Mouse (Mus musculus): ENCODE measurements at regions not wholly inside any gene's neighbourhood (a gene's known extent, or its start where the extent isn't known, plus 50 kb on each side); places are given as distances from the start of the nearest gene placed in this dataset.

- Histone ChIP-seq H3K4me3 (no peak overlapping the region), H3K27ac (no peak overlapping the region)
- peak; percentile 12 to 18 for DNase-seq (ENCODE audit: extremely low spot score in 1 of 2, low spot score in 2 of 2)
- intact Hi-C loops (cut with DNase I): no loop called here
- TF ChIP-seq CTCF (IDR thresholded peaks at IDR 0.05): no peak
Measured at GRCm38 (mm10) chr11:82521383-82521782, 132.7 kb downstream of the Tmem132e start.

GRCm38 (mm10) chr11:82518691-82519090, 130.0 kb downstream of the Tmem132e start:
- H3K4me3 ChIP-seq: no peak overlapping the region
- intact Hi-C loops (cut with DNase I): no loop called here
- TF ChIP-seq CTCF (IDR thresholded peaks at IDR 0.05): no peak
- H3K27ac ChIP-seq: no peak overlapping the region
- no peak for DNase-seq (ENCODE audit: extremely low spot score in 1 of 2, low spot score in 2 of 2)

GRCm38 (mm10) chr11:82514526-82515144, 125.9 kb downstream of the Tmem132e start:
- no peak overlapping the region for H3K4me3 ChIP-seq
- H3K27ac ChIP-seq: no peak overlapping the region
- TF ChIP-seq CTCF (IDR thresholded peaks at IDR 0.05): no peak
- intact Hi-C loops (cut with DNase I): no loop called here
- no peak for DNase-seq (ENCODE audit: extremely low spot score in 1 of 2, low spot score in 2 of 2)

DNA sequence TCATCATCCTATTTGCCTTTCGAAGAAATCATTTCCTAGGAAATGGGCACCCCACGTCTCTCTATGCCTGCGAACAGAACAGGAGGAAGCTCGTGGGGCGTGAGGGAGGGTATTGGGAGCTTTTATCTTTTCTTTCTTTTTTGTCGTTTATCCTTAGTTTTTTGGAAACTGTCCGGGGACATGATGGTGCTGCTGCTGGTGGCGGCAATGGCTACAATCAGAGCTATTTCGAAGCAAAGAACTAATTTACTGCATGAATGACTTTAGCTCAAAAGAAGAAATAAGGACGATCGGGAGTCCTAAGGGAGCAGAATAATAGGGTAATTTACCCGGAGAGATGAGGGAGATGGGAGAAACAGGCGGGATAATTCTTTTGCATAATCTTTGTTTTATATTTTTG, 119.9 kb downstream of the Tmem132e start:
- no peak overlapping the region for H3K4me3 ChIP-seq
- intact Hi-C loops (cut with DNase I): no loop called here
- TF ChIP-seq CTCF (IDR thresholded peaks at IDR 0.05): no peak
- H3K27ac ChIP-seq: no peak overlapping the region
- DNase-seq (ENCODE audit: extremely low spot score in 1 of 2, low spot score in 2 of 2): no peak
